Mouse (Mus musculus): ENCODE data around the gene Rsl24d1. TPM values are rescaled to one million over a fixed set of nuclear protein-coding genes. Genes with fewer than 3 reads are reported as not detected.

The Rsl24d1 gene
- total RNA-seq, 2 experiments from 2014 or later, result 87.9 to 172 TPM

Other genes with a start within 250 kb of the Rsl24d1 start
- gene Pygo1, start 187.8 kb upstream of the Rsl24d1 start, total RNA-seq (2014; fragmentation: Nextera tagmentation), result not detected in 2 replicates
- gene Pygo1, start 187.8 kb upstream of the Rsl24d1 start, total RNA-seq (2017), result not detected in 2 replicates
- gene Dyx1c1, start 154.6 kb upstream of the Rsl24d1 start, total RNA-seq (2014; fragmentation: Nextera tagmentation), result 3.9 TPM in 1 of 2 replicates, not detected in the other
- gene Dyx1c1, start 154.6 kb upstream of the Rsl24d1 start, total RNA-seq (2017), result 0.17 and 0.52 TPM in 2 replicates
- not detected in 2 replicates for gene Gm44503, start 154.6 kb upstream of the Rsl24d1 start, total RNA-seq (2014; fragmentation: Nextera tagmentation)
- gene Gm44503, start 154.6 kb upstream of the Rsl24d1 start, total RNA-seq (2017), result 0.21 TPM in 1 of 2 replicates, not detected in the other
- gene Ccpg1os, start 128.0 kb upstream of the Rsl24d1 start, total RNA-seq (2014; fragmentation: Nextera tagmentation), result 11.3 and 24.2 TPM in 2 replicates
- gene Ccpg1os, start 128.0 kb upstream of the Rsl24d1 start, total RNA-seq (2017), result 4.4 and 11.3 TPM in 2 replicates
- 27.1 and 35.0 TPM in 2 replicates for gene Ccpg1, start 128.0 kb upstream of the Rsl24d1 start, total RNA-seq (2014; fragmentation: Nextera tagmentation)
- gene Ccpg1, start 128.0 kb upstream of the Rsl24d1 start, total RNA-seq (2017), result 39.2 and 42.6 TPM in 2 replicates
- gene Pigb, start 73.0 kb upstream of the Rsl24d1 start, total RNA-seq (2014; fragmentation: Nextera tagmentation), result 32.5 and 38.2 TPM in 2 replicates
- 7.3 and 9.1 TPM in 2 replicates for gene Pigb, start 73.0 kb upstream of the Rsl24d1 start, total RNA-seq (2017)
- gene Rab27a, start 68.6 kb upstream of the Rsl24d1 start, total RNA-seq (2014; fragmentation: Nextera tagmentation), result 92.8 and 93.0 TPM in 2 replicates
- gene Rab27a, start 68.6 kb upstream of the Rsl24d1 start, total RNA-seq (2017), result 171 and 187 TPM in 2 replicates
- gene Khdc3, start 11.6 kb upstream of the Rsl24d1 start, total RNA-seq (2014; fragmentation: Nextera tagmentation), result 1.6 and 7.0 TPM in 2 replicates
- 1.8 TPM in 1 of 2 replicates, not detected in the other for gene Khdc3, start 11.6 kb upstream of the Rsl24d1 start, total RNA-seq (2017)
- gene Gm20509, start 11.0 kb upstream of the Rsl24d1 start, total RNA-seq (2014; fragmentation: Nextera tagmentation), result not detected in 2 replicates
- gene Gm20509, start 11.0 kb upstream of the Rsl24d1 start, total RNA-seq (2017), result not detected in 2 replicates